In the genomic region with DNA sequence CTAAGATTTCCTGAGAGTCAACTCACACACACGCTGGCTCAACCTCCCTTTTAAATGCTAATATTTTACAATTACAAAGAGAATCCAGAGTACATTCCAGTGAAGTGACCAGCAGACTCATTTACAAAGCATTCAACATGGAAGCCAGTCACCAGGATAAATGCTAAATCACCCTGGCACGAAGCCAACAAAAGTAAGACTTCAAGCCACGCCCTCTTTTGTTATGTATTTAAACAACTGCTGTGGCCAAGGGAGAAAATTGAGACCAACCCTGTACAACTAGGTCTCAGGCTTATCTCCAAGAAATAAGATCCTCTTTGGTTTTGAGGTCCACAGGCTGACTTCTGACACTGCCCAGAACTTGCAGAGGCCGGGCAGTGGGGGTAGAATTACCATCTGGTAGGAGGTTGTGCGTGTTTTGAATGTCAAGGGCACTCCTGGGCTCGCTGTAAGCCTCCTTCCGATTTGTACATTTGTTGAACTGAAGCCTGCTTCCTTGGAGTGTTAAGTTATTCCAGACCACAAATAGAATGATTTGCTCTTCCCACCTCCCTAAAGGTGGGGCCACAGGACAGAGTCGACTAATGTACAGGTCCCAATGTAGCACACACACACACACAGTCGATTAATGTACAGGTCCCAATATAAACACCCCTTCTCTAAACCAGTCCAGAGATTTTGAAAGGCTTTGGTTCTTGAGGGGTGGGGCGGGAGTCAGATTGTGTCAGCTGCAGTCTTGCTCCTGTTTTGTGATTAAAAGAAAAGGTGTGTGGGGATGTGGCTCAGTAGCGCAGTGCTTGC, we compare ENCODE assay signal across 8 mouse cellular contexts. TPM values are rescaled to one million over a fixed set of nuclear protein-coding genes. Genes with fewer than 3 reads are reported as not detected.
A peak's percentile ranks its signal among the peaks of the same experiment; 100 is the strongest.
DNase-seq lines count a peak whose midpoint lies in the region; ATAC-seq and TF ChIP-seq lines count a peak whose summit lies in the region.

No protein-coding gene starts in this region.

- peak; percentile 67 for ATAC-seq in embryonic facial prominence, embryonic 12.5 days (ENCODE audit: insufficient number of reproducible peaks, insufficient read depth, low FRiP score, low TSS enrichment)
- peak; percentile 76 for ATAC-seq in hindbrain, postnatal 0 days
- ATAC-seq in midbrain, embryonic 13.5 days: peak; percentile 62

- no peak for TF ChIP-seq CTCF in spleen, adult 2 months (IDR thresholded peaks at IDR 0.05; ENCODE audit: extremely low read depth, insufficient read depth, insufficient read length, insufficient replicate concordance)
- no peak for TF ChIP-seq CTCF in hindbrain, postnatal 0 days (IDR thresholded peaks at IDR 0.05; ENCODE audit: low read depth)
- no peak for TF ChIP-seq CTCF in layer of hippocampus, adult 2 months (conservative IDR thresholded peaks at IDR 0.05)

- 67% methylated on average over 11 of the region's 11 CpGs for WGBS in spleen, adult 2 months
- 27% methylated on average over 11 of the region's 11 CpGs for WGBS in embryonic facial prominence, embryonic 12.5 days
- 27% methylated on average over 11 of the region's 11 CpGs for WGBS in hindbrain, postnatal 0 days
- WGBS in midbrain, embryonic 13.5 days: 29% methylated on average over 11 of the region's 11 CpGs

- no peaks in the 10 kb centered on the region; the same call in 1 of the 2 replicates for H3K4me1 ChIP-seq in spleen, adult 2 months (ENCODE audit: control insufficient read depth, insufficient read depth, insufficient read length)
- H3K4me1 ChIP-seq in embryonic facial prominence, embryonic 12.5 days: peaks cover 9% of the 10 kb centered on the region; the same call in 1 of the 2 replicates
- H3K4me1 ChIP-seq in hindbrain, postnatal 0 days (ENCODE audit: insufficient read depth, low read length): no peaks in the 10 kb centered on the region
- peaks cover 12% of the 10 kb centered on the region for H3K4me1 ChIP-seq in midbrain, embryonic 13.5 days (replicated peaks)

- H3K4me2 ChIP-seq in embryonic facial prominence, embryonic 12.5 days (replicated peaks): 0 out of 2 replicates have a peak overlapping the region, but pooled peaks have one; percentile 17
- H3K4me2 ChIP-seq in hindbrain, postnatal 0 days (ENCODE audit: low read depth, low read length): peak overlapping the region; percentile 31; the same call in 1 of the 2 replicates
- H3K4me2 ChIP-seq in midbrain, embryonic 13.5 days (replicated peaks): no peak overlapping the region

- no peak overlapping the region for H3K4me3 ChIP-seq in spleen, adult 2 months (ENCODE audit: extremely low read depth, insufficient read depth, insufficient read length)
- no peak overlapping the region for H3K4me3 ChIP-seq in embryonic facial prominence, embryonic 12.5 days
- no peak overlapping the region for H3K4me3 ChIP-seq in hindbrain, postnatal 0 days (ENCODE audit: low read length)
- no peak overlapping the region for H3K4me3 ChIP-seq in midbrain, embryonic 13.5 days (replicated peaks)
- H3K4me3 ChIP-seq in layer of hippocampus, adult 2 months: no peak overlapping the region

- H3K27ac ChIP-seq in spleen, adult 2 months (ENCODE audit: insufficient read depth, low read length): 0 out of 2 replicates have a peak overlapping the region, but pooled peaks have one; percentile 33
- peak overlapping the region; percentile 73; the same call in 1 of the 2 replicates for H3K27ac ChIP-seq in embryonic facial prominence, embryonic 12.5 days
- peak overlapping the region; percentile 67 for H3K27ac ChIP-seq in hindbrain, postnatal 0 days
- no peak overlapping the region for H3K27ac ChIP-seq in midbrain, embryonic 13.5 days
- no peak overlapping the region for H3K27ac ChIP-seq in layer of hippocampus, adult 2 months

- no peaks in the 10 kb centered on the region for H3K36me3 ChIP-seq in spleen, adult 2 months (ENCODE audit: control insufficient read depth, insufficient read depth, low read length)
- H3K36me3 ChIP-seq in embryonic facial prominence, embryonic 12.5 days: no peaks in the 10 kb centered on the region
- H3K36me3 ChIP-seq in hindbrain, postnatal 0 days (ENCODE audit: insufficient read depth, low read length): no peaks in the 10 kb centered on the region
- H3K36me3 ChIP-seq in midbrain, embryonic 13.5 days: no peaks in the 10 kb centered on the region

- peaks cover 16% of the 10 kb centered on the region for H3K9me3 ChIP-seq in embryonic facial prominence, embryonic 12.5 days
- H3K9me3 ChIP-seq in hindbrain, postnatal 0 days (ENCODE audit: low read length): peaks cover 7% of the 10 kb centered on the region; the same call in 1 of the 2 replicates
- peaks cover 10% of the 10 kb centered on the region for H3K9me3 ChIP-seq in midbrain, embryonic 13.5 days

- no peaks in the 10 kb centered on the region; the same call in 1 of the 2 replicates for H3K27me3 ChIP-seq in spleen, adult 2 months (ENCODE audit: control insufficient read depth, insufficient read depth, low read length)
- H3K27me3 ChIP-seq in embryonic facial prominence, embryonic 12.5 days: no peaks in the 10 kb centered on the region
- H3K27me3 ChIP-seq in hindbrain, postnatal 0 days (ENCODE audit: insufficient read depth, low read length): no peaks in the 10 kb centered on the region
- H3K27me3 ChIP-seq in midbrain, embryonic 13.5 days: no peaks in the 10 kb centered on the region

- no peak for TF ChIP-seq POLR2A in spleen, adult 2 months (IDR thresholded peaks at IDR 0.05; ENCODE audit: low read depth, low read length)

- no peak overlapping the region for H3K9ac ChIP-seq in embryonic facial prominence, embryonic 12.5 days
- H3K9ac ChIP-seq in hindbrain, postnatal 0 days (replicated peaks; ENCODE audit: low read length): no peak overlapping the region
- no peak overlapping the region for H3K9ac ChIP-seq in midbrain, embryonic 13.5 days (replicated peaks)

- DNase-seq in spleen, adult 2 months (ENCODE audit: low read depth in 1 of 2, low spot score in 2 of 2): no peak
- DNase-seq in spleen, adult 12 weeks (ENCODE audit: low spot score): no peak
- peak; percentile 66 for DNase-seq in hindbrain, postnatal 0 days (ENCODE audit: low spot score)
- no peak for DNase-seq in cerebellum, adult 8-10 months
- no peak for DNase-seq in layer of hippocampus, adult 2 months (ENCODE audit: low spot score in 2 of 2)
- no peak for DNase-seq in cerebellum, postnatal 14 days

RNA-seq across cellular contexts. Expression of gene Plpp1, which starts 29.9 kb away (rescaled TPM):
- polyA plus RNA-seq in spleen, adult 2 months (2012; rRNA removed): 61.6 and 71.8 TPM in 2 replicates
- 34.4 and 38.2 TPM in 2 replicates for polyA plus RNA-seq in embryonic facial prominence, embryonic 12.5 days (2016; fragmentation: Nextera tagmentation; extraction: Ambion mirVana)
- 54.0 and 64.4 TPM in 2 replicates for total RNA-seq in hindbrain, postnatal 0 days (2014; rRNA removed)
- 88.1 and 89.7 TPM in 2 replicates for polyA plus RNA-seq in hindbrain, postnatal 0 days (2015; fragmentation: Nextera tagmentation; extraction: Ambion mirVana)
- 35.3 and 39.6 TPM in 2 replicates for polyA plus RNA-seq in midbrain, embryonic 13.5 days (2015; fragmentation: Nextera tagmentation; extraction: Ambion mirVana)
- total RNA-seq in layer of hippocampus, adult 2 months (2021): 10 to 100 TPM; 30.4 to 30.8 TPM

Comparison
In these comparisons a context has a peak if more than half of its experiments do, and no peak if none do; other contexts are left out.
1. H3K27ac ChIP-seq: peak in spleen, adult 2 months (single experiment), embryonic facial prominence, embryonic 12.5 days (single experiment) and hindbrain, postnatal 0 days (single experiment); none in midbrain, embryonic 13.5 days (single experiment) and layer of hippocampus, adult 2 months (single experiment).
2. Peak in every context shown above with its lines, with median percentiles within 50 percentile points of each other: ATAC-seq.